15 mouse cellular contexts compared by ENCODE assay signal in genomic region chr6:127392012-127392798, GRCm38 (mm10). TPM values are rescaled to one million over a fixed set of nuclear protein-coding genes. Genes with fewer than 3 reads are reported as not detected.
DNase-seq lines count a peak whose midpoint lies in the region; ATAC-seq and TF ChIP-seq lines count a peak whose summit lies in the region.
"Had no signal": no experiment of that assay in that cellular context is flagged by ENCODE, and none has a peak within 500 bp of the region (broad histone marks: within the 10 kb centered on the region; RNA-seq: fewer than 3 reads in every experiment).

No protein-coding gene starts in this region.

- TF ChIP-seq RAD21 in MEL (IDR thresholded peaks at IDR 0.05; ENCODE audit: low read depth, low read length): no peak

- no peaks in the 10 kb centered on the region for H3K27me3 ChIP-seq in MEL (ENCODE audit: control insufficient read depth in 1 of 2, insufficient read depth in 2 of 2, low read length in 2 of 2)
- no peaks in the 10 kb centered on the region for H3K27me3 ChIP-seq in lung, embryonic 16.5 days (ENCODE audit: control insufficient read depth, insufficient read depth, low read depth, low read length)
- H3K27me3 ChIP-seq in forebrain, embryonic 15.5 days: no peaks in the 10 kb centered on the region
- H3K27me3 ChIP-seq: limb, embryonic 15.5 days; midbrain, embryonic 13.5 days; stomach, embryonic 15.5 days had no signal

- H3K27ac ChIP-seq in MEL (ENCODE audit: control insufficient read depth, low read depth, low read length): peak overlapping the region; percentile 60
- H3K27ac ChIP-seq in lung, embryonic 16.5 days (ENCODE audit: low read length): peak overlapping the region; percentile 73
- no peak overlapping the region for H3K27ac ChIP-seq in forebrain, embryonic 15.5 days (replicated peaks)
- H3K27ac ChIP-seq: limb, embryonic 15.5 days; midbrain, embryonic 13.5 days; stomach, embryonic 15.5 days had no signal

- peak; percentile 81 to 86 for TF ChIP-seq EP300 in MEL (IDR thresholded peaks at IDR 0.05; ENCODE audit: low read depth in 1 of 2, low read length in 2 of 2)

- no peak for TF ChIP-seq POLR2A in MEL (IDR thresholded peaks at IDR 0.05; ENCODE audit: control insufficient read depth in 1 of 2, insufficient read depth in 1 of 2, low read depth in 1 of 2, low read length in 2 of 2, poor library complexity in 1 of 2)

- H3K79me2 ChIP-seq in MEL (ENCODE audit: control insufficient read depth, insufficient read depth, low read length, poor library complexity): no peaks in the 10 kb centered on the region

- DNase-seq in cerebellum, adult 9-11 months: peak; percentile 9
- DNase-seq in cerebellum, postnatal 25 days: no peak
- DNase-seq in MEL (ENCODE audit: low read depth, low spot score): peak; percentile 60
- peak; percentile 34 for DNase-seq in fat pad, adult 2 months (ENCODE audit: extremely low read depth, low read depth, low spot score)
- DNase-seq in T-cell, adult 2 months (ENCODE audit: low spot score): no peak
- DNase-seq in heart, postnatal 14 days: no peak
- DNase-seq: adrenal gland, adult 8-10 months; heart, postnatal 4 days; thymus, postnatal 25 days had no signal

- H3K9ac ChIP-seq in MEL (ENCODE audit: control insufficient read depth, low read depth, low read length, poor library complexity, severe bottlenecking): peak overlapping the region; percentile 33; the same call in 1 of the 2 replicates
- no peak overlapping the region for H3K9ac ChIP-seq in lung, embryonic 16.5 days (ENCODE audit: low read length)
- H3K9ac ChIP-seq in forebrain, embryonic 15.5 days (replicated peaks): no peak overlapping the region
- H3K9ac ChIP-seq: limb, embryonic 15.5 days; midbrain, embryonic 13.5 days; stomach, embryonic 15.5 days had no signal

- H3K9me3 ChIP-seq in MEL (replicated peaks; ENCODE audit: insufficient read depth, low read length): no peaks in the 10 kb centered on the region
- H3K9me3 ChIP-seq in lung, embryonic 16.5 days (ENCODE audit: control insufficient read depth, low read length): no peaks in the 10 kb centered on the region
- no peaks in the 10 kb centered on the region for H3K9me3 ChIP-seq in forebrain, embryonic 15.5 days
- H3K9me3 ChIP-seq: limb, embryonic 15.5 days; midbrain, embryonic 13.5 days; stomach, embryonic 15.5 days had no signal

- intact Hi-C loops in heart, postnatal 14 days (cut with DNase I): no loop called here

- no peak for TF ChIP-seq CTCF in MEL (IDR thresholded peaks at IDR 0.05 in 2 of 3, conservative IDR thresholded peaks at IDR 0.05 in 1 of 3; ENCODE audit: control insufficient read depth in 1 of 3, insufficient read depth in 1 of 3, low read depth in 2 of 3, low read length in 3 of 3, poor library complexity in 1 of 3, severe bottlenecking in 1 of 3)

- peaks cover 0 to 11% of the 10 kb centered on the region in 2 experiments; a peak in 1 of 4 replicates for H3K36me3 ChIP-seq in MEL (ENCODE audit: control insufficient read depth in 1 of 2, insufficient read depth in 2 of 2, low read length in 2 of 2)
- H3K36me3 ChIP-seq in lung, embryonic 16.5 days (ENCODE audit: control insufficient read depth, insufficient read depth, low read length): no peaks in the 10 kb centered on the region
- H3K36me3 ChIP-seq in forebrain, embryonic 15.5 days: no peaks in the 10 kb centered on the region
- H3K36me3 ChIP-seq: limb, embryonic 15.5 days; midbrain, embryonic 13.5 days; stomach, embryonic 15.5 days had no signal

- H3K4me2 ChIP-seq in lung, embryonic 16.5 days (ENCODE audit: low read depth, low read length): no peak overlapping the region
- no peak overlapping the region for H3K4me2 ChIP-seq in forebrain, embryonic 15.5 days (replicated peaks)
- H3K4me2 ChIP-seq: limb, embryonic 15.5 days; midbrain, embryonic 13.5 days; stomach, embryonic 15.5 days had no signal

- WGBS in lung, embryonic 16.5 days: 65% methylated on average over 12 of the region's 12 CpGs
- WGBS in forebrain, embryonic 15.5 days: 90% methylated on average over 12 of the region's 12 CpGs

- peak; percentile 56 for ATAC-seq in lung, embryonic 16.5 days (ENCODE audit: low read depth)
- no peak for ATAC-seq in forebrain, embryonic 15.5 days (replicated peaks)
- ATAC-seq: midbrain, embryonic 13.5 days had no signal

- H3K4me1 ChIP-seq in MEL (ENCODE audit: control insufficient read depth in 1 of 2, insufficient read depth in 2 of 2, low read length in 2 of 2): peaks cover 0 to 21% of the 10 kb centered on the region in 2 experiments; a peak in 3 of 4 replicates
- H3K4me1 ChIP-seq in lung, embryonic 16.5 days (replicated peaks; ENCODE audit: control insufficient read depth, insufficient read depth, low read length): peaks cover 5% of the 10 kb centered on the region; the same call in 1 of the 2 replicates
- H3K4me1 ChIP-seq in forebrain, embryonic 15.5 days: peaks cover 8% of the 10 kb centered on the region
- H3K4me1 ChIP-seq: limb, embryonic 15.5 days; stomach, embryonic 15.5 days had no signal

- H3K4me3 ChIP-seq in MEL (ENCODE audit: control insufficient read depth in 1 of 2, insufficient read depth in 1 of 2, low read depth in 2 of 2, low read length in 2 of 2): peak overlapping the region; percentile 42 to 52
- H3K4me3 ChIP-seq in lung, embryonic 16.5 days (ENCODE audit: low read length): no peak overlapping the region
- H3K4me3 ChIP-seq in forebrain, embryonic 15.5 days: no peak overlapping the region
- H3K4me3 ChIP-seq: erythroblast, embryonic 14.5 days; limb, embryonic 15.5 days; midbrain, embryonic 13.5 days; stomach, embryonic 15.5 days had no signal

TF ChIP-seq in MEL, 35 proteins besides CTCF, POLR2A, EP300 and RAD21 (continues in another document):
- TF ChIP-seq E2F4 (IDR thresholded peaks at IDR 0.05; ENCODE audit: borderline replicate concordance, low read depth, low read length): no peak
- 0 out of 2 replicates have a peak, but pooled peaks have one; percentile 15 for TF ChIP-seq NELFE (IDR thresholded peaks at IDR 0.05; ENCODE audit: low read depth, low read length)
- no peak for TF ChIP-seq CHD2 (IDR thresholded peaks at IDR 0.05; ENCODE audit: low read length)
- TF ChIP-seq TCF12 (IDR thresholded peaks at IDR 0.05; ENCODE audit: low read depth, low read length): peak; percentile 80
- peak; percentile 47; the same call in 1 of the 2 replicates for TF ChIP-seq MAX (IDR thresholded peaks at IDR 0.05; ENCODE audit: low read length)
- TF ChIP-seq UBTF (IDR thresholded peaks at IDR 0.05; ENCODE audit: borderline replicate concordance, insufficient read depth, low read depth, low read length): no peak
- TF ChIP-seq SMC3 (IDR thresholded peaks at IDR 0.05; ENCODE audit: low read depth, low read length): no peak
- TF ChIP-seq ZKSCAN1 (IDR thresholded peaks at IDR 0.05; ENCODE audit: low read depth, low read length): no peak
- TF ChIP-seq MYC (IDR thresholded peaks at IDR 0.05; ENCODE audit: low read depth, low read length): 0 out of 2 replicates have a peak, but pooled peaks have one; percentile 44
- no peak for TF ChIP-seq USF1 (IDR thresholded peaks at IDR 0.05; ENCODE audit: low read depth, low read length)
- TF ChIP-seq ELF1 (IDR thresholded peaks at IDR 0.05; ENCODE audit: low read depth, low read length): peak; percentile 11; the same call in 1 of the 2 replicates
- TF ChIP-seq ZNF384 (IDR thresholded peaks at IDR 0.05; ENCODE audit: low read depth, low read length): no peak
- no peak for TF ChIP-seq JUND (IDR thresholded peaks at IDR 0.05; ENCODE audit: low read depth, low read length)
- TF ChIP-seq BHLHE40 (IDR thresholded peaks at IDR 0.05; ENCODE audit: borderline replicate concordance, low read depth, low read length): 0 out of 2 replicates have a peak, but pooled peaks have one; percentile 7
- TF ChIP-seq RCOR1 (IDR thresholded peaks at IDR 0.05; ENCODE audit: low read depth, low read length): peak; percentile 30; the same call in 1 of the 2 replicates
- 0 out of 2 replicates have a peak, but pooled peaks have one; percentile 20 for TF ChIP-seq MYB (IDR thresholded peaks at IDR 0.05; ENCODE audit: low read depth, low read length)
- TF ChIP-seq TBP (IDR thresholded peaks at IDR 0.05; ENCODE audit: low read depth, low read length): no peak
- no peak for TF ChIP-seq USF2 (IDR thresholded peaks at IDR 0.05; ENCODE audit: borderline replicate concordance in 1 of 2, insufficient read depth in 1 of 2, low read depth in 1 of 2, low read length in 2 of 2)
- TF ChIP-seq SIN3A (IDR thresholded peaks at IDR 0.05; ENCODE audit: low read length): no peak
- TF ChIP-seq MAZ (IDR thresholded peaks at IDR 0.05; ENCODE audit: low read depth, low read length): no peak
- TF ChIP-seq ZC3H11A (IDR thresholded peaks at IDR 0.05; ENCODE audit: low read depth, low read length): no peak
- 0 out of 2 replicates have a peak, but pooled peaks have one; percentile 14 for TF ChIP-seq MXI1 (IDR thresholded peaks at IDR 0.05; ENCODE audit: low read depth, low read length)
- TF ChIP-seq MEF2A (IDR thresholded peaks at IDR 0.05; ENCODE audit: extremely low read depth, insufficient replicate concordance, low read depth, low read length, poor library complexity, severe bottlenecking): no peak
- TF ChIP-seq ZMIZ1 (IDR thresholded peaks at IDR 0.05; ENCODE audit: low read depth, low read length): no peak
- no peak for TF ChIP-seq GABPA (IDR thresholded peaks at IDR 0.05; ENCODE audit: low read depth, low read length)
- peak; percentile 59 for TF ChIP-seq TAL1 (IDR thresholded peaks at IDR 0.05; ENCODE audit: low read length)
- no peak for TF ChIP-seq POLR2AphosphoS5 (IDR thresholded peaks at IDR 0.05; ENCODE audit: borderline replicate concordance, low read depth, low read length)
- no peak for TF ChIP-seq MAFK (IDR thresholded peaks at IDR 0.05; ENCODE audit: borderline replicate concordance, low read depth, low read length)
- no peak for TF ChIP-seq HCFC1 (IDR thresholded peaks at IDR 0.05; ENCODE audit: low read depth, low read length)
- no peak for TF ChIP-seq KAT2A (conservative IDR thresholded peaks at IDR 0.05; ENCODE audit: low read depth, low read length)
- no peak for TF ChIP-seq CHD1 (IDR thresholded peaks at IDR 0.05; ENCODE audit: low read depth, low read length)
- TF ChIP-seq POLR2AphosphoS2 (IDR thresholded peaks at IDR 0.05; ENCODE audit: low read length): no peak
- peak; percentile 57 for TF ChIP-seq ETS1 (IDR thresholded peaks at IDR 0.05; ENCODE audit: low read depth, low read length)

RNA-seq across cellular contexts. Expression of gene Parp11, which starts 54.4 kb away (rescaled TPM):
- total RNA-seq in MEL (2012; rRNA removed): 4.9 and 5.9 TPM in 2 replicates
- polyA plus RNA-seq in MEL (2012; ENCODE audit: insufficient read depth in 1 of 2, insufficient read length in 2 of 2, low read depth in 1 of 2, low replicate concordance in 2 of 2, missing spikeins in 1 of 2): 1 to 10 TPM in 1 of 2 experiments, not detected in 1; 8.2 TPM
- polyA plus RNA-seq in lung, embryonic 16.5 days (2015; fragmentation: Nextera tagmentation; extraction: Ambion mirVana): 20.8 and 23.7 TPM in 2 replicates
- polyA plus RNA-seq in forebrain, embryonic 15.5 days (2015; fragmentation: Nextera tagmentation; extraction: Ambion mirVana): 80.1 and 82.1 TPM in 2 replicates
- 10 to 100 TPM in 1 of 2 experiments, 1 to 10 TPM in 1; 7.7 to 10.7 TPM for total RNA-seq in heart, postnatal 14 days (2021)

Comparison
In these comparisons a context has a peak if more than half of its experiments do, and no peak if none do; other contexts are left out.
1. DNase-seq: peak in cerebellum, adult 9-11 months (single experiment), MEL (single experiment) and fat pad, adult 2 months (single experiment); none in cerebellum, postnatal 25 days (0 of 2), T-cell, adult 2 months (single experiment) and heart, postnatal 14 days (0 of 2).
2. H3K4me3 ChIP-seq: peak in MEL (2 of 2); none in lung, embryonic 16.5 days (single experiment) and forebrain, embryonic 15.5 days (single experiment).